Mouse (Mus musculus) NIH3T3 (cell line): ENCODE results near the gene Dhps.
A peak's percentile ranks its signal among the peaks of the same experiment; 100 is the strongest.

Source experiments
- DNase-seq: peaks from one replicate; pipeline ENCODE4 v3.0.0-alpha.2; 2012; ENCODE audit warnings: low read depth

Gene Dhps

GRCm38 (mm10) chr8:85071514-85072281, at the start of gene Dhps:
Dhps (plus strand) TSS chr8:85071757.
- DNase-seq, result peak; percentile 95

GRCm38 (mm10) chr8:85023846-85024245, 47.7 kb upstream of the Dhps start:
- DNase-seq, result no peak

DNA sequence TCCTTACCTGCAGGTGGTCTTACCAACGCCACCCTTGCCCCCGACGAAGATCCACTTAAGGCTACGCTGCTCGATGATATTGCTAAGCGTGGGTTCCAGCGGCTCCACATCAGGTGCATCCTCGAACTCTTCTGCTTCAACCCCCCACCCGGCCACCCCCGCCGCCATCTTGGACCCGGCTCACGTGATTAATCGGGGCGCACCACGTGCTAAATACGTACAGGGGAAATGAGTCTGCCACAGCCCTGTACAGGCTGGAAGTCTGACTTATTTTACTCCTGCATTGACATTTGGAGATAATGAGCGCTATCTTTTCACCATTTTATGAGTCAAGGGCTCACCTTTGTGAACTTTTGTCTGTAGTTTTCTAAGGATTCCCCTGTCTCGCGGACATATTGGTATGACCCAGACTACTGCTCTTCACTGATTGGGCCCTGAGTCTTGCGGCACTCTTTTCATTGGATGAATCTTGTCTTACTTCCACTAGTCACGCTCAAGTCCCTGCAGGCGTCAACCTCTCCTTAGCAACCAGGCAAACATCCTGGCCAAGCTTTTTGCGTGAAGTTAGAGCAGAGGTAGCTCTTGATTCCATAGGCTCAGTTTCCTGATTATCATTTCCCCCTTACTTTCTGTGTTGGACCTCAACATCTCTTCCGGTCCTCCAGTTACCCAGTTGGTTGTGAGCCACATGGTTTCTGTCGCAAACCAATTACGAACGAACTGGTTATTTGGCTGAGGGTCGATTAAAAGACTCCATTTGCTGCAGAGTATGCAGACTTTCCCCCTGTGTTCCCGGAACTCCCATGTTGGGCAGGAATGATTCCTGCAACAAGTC, 46.2 kb upstream of the Dhps start, which contains the start of gene Asna1:
Gene Asna1, minus strand, starts transcription at position 184 of the 835 bp plus-strand sequence.
- peak; percentile 91 for DNase-seq

DNA sequence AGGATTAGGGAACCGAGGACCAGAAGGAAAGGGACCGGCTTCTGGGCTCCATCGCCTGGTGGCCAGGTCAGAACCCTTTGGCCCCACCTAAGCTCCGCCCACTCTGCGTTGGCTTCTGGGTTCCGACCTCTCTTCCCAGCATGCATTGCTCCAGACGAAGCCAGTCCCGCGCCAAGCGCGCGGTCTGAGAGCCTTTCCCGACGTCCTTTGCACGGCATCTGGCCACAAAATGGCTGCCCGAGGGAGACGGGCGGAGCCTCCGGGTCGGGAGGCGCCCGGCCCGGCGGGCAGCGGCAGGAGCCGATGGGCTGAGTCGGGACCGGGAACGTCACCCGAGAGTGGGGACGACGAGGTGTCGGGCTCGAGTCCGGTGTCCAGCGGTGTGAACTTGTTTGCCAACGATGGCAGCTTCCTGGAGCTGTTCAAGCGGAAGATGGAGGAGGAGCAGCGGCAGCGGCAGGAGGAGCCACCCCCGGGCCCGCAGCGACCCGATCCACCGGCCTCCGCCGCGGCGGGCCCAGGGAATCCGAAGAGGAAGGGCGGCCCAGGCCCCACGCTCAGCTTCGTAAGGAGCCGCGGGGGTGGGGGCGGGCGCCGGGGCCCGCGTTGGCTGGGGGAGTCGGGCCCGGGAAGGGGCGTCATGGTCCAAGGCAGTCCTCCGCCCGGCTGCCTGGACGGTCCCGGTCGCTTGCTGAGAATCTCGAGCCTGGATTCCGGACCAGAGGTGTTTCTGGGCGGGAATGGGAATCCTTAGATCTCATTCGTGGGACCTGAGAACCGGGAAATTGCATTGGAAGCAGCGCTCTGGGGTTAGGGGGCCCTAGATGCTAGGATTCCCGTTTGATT, 44.7 kb upstream of the Dhps start, which contains the start of gene Trir:
Gene Trir, plus strand, starts transcription at position 154 of the 846 bp plus-strand sequence.
- peak; percentile 98 for DNase-seq

DNA sequence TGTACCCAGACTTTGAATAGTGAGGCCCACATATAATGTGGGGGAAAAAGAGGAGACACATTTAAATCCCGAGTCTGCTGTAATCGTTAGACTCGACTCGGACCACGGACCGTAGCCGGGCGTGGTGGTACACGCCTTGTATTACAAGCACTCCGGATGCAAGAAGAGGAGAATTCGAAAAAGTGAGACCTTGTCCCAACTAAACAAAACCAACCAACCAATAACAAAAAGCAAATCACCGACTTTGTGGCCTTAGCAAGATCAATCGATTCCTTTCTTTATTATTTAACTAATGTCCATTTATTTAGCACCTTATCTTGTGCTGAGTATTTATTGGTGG, 44.1 kb upstream of the Dhps start:
- DNase-seq, result peak; percentile 35

DNA sequence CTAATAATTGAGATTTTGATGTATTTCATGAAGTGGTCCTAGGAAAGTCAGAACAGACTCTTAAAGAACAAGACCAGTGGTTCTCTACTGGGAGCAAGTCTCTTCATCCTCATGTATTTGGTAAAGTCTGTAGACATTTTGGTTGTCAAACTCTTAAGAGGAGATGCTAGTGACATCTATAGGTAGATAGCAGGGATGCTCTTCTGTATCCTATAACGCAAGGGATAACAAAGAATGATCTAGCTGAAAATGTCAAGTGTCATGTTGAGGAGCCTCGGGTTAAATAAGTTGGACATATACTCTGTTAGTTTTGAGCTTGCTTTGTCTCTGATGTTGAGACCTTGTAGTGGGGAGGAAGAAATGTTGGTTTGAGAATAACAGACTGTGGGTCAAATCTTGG, 43.6 kb upstream of the Dhps start:
- DNase-seq, result peak; percentile 38

DNA sequence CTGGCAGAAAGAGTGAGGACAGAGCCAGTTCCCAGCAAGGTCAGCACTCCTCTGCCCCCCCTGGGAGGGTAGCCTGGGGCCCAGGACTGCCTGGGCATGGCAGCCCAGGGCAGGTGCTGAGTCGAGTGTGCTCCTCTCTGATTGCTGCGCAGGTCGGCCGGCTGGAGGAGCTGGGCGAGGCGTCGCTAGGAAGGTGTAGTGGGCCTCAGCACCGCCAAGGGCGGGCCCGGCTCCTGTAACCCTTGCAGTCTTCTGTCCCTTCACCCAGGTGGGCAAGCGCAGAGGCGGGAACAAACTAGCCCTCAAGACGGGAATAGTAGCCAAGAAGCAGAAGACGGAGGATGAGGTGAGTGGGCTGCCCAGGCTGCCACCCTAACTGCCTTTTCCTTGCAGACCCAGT, 42.3 kb upstream of the Dhps start:
- no peak for DNase-seq

GRCm38 (mm10) chr8:85032622-85033311, 38.8 kb upstream of the Dhps start:
- DNase-seq, result peak; percentile 64

DNA sequence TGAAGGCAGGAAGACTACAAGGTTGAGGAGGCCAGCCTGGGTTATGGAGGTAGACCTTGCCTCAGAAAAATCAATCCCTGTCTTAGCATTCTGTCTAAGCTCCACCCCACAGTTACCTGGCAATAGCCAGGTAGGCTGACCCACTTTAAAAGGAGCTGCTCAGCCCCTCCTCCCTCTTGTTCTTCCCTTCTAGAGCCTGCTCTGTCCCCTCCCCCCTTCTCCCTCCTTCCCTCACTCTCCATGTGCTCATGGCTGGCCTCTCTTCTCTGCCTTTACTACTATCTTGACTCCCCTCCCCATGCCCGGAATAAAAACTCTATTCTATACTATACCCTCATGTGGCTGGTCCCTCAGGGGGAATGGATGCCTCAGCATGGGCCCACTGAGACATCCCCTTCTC, 37.7 kb upstream of the Dhps start:
- no peak for DNase-seq

GRCm38 (mm10) chr8:85034764-85035163, 36.8 kb upstream of the Dhps start:
- no peak for DNase-seq

GRCm38 (mm10) chr8:85035165-85035727, 36.3 kb upstream of the Dhps start:
- no peak for DNase-seq

GRCm38 (mm10) chr8:85035728-85036310, 35.7 kb upstream of the Dhps start:
- DNase-seq, result peak; percentile 67

GRCm38 (mm10) chr8:85036381-85036717, 35.2 kb upstream of the Dhps start:
- no peak for DNase-seq

DNA sequence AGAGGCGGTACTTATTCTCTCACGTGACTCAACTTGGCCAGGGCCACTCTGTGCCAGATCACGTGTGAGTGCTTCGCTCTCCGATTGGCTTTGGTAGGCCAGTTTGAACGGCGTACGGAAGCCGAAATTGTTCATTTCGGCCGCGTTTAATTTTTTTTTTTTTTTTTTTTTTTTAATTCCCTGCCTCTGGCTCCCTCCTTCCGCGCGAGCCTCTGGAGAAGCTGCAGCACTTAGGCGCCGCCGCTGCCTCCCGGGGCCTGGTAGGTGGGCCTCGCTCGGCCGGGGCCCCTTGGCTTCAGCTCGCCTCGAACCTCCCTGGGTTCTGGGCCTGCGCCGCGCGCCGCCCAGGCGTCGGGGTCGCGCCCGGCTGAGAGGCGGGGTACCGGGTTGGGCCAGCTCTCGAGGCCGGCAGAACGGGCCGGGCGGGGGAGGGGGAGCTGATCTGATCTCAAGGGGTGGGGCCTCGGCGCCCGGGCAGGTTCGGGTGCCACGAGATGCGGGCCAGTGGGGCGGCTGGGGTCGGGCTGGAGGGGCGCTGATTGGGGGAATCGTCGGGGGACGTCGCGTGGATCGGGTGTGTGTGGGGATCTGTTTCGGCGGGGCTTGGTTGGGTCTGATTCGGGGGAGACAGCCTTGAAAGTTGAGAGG, 34.7 kb upstream of the Dhps start, which contains the start of gene Tnpo2:
Gene Tnpo2, plus strand, starts transcription at position 198 of the 648 bp plus-strand sequence.
- DNase-seq, result peak; percentile 97

DNA sequence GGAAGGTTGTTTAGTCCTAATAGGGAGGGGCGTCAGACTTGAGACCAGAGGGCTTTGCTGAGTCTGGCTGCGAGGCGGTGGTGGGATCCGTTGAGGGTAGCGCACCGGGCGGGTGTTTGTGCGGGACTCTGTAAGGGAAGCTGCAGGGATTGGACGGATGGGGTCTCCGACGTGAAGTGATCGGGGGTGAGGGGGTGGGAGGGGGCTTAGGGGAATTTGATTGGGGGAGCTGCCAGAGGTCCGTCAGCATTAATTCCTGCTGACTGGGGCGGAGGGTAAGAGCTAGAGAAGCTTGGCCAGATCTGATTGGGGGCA, 34.2 kb upstream of the Dhps start:
- DNase-seq, result no peak

DNA sequence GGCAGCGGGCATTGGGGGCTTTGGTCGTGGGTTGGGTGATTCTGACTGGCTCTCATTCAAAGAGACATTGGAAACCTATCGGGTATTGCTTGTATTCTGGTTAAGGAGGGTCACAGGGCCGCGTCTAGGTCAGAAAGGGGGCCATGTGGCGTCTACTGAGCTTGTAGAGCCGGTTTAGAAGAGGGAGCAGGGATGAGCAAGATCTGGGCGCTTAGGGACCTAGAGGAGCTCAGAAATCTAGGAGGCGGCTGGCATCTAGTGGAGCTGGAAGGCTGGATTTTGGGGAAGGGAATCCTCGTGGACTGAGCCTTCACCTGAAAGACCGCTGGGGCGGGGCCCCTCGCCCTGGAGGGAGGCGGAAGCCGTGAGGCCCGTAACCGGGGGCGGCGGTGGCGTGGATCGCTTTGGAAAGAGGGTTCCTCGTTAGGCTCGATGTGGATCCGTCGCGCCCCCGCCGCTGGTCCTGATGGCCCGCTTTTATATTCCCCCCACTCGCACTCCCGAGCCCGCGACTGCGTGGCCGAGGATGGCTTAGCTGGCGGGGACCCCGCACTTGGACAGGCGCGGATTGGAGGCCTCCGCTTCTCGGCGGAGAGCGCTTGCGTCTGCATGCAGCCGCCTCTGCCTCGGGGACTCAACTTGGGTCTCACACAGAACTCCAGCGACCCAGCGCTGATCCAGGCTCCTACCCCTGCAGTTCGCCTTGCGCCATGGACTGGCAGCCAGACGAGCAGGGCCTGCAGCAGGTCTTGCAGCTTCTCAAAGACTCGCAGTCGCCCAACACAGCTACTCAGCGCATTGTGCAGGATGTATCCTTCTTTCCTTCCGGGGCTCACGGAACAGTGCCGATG, 33.7 kb upstream of the Dhps start:
- DNase-seq, result peak; percentile 64

DNA sequence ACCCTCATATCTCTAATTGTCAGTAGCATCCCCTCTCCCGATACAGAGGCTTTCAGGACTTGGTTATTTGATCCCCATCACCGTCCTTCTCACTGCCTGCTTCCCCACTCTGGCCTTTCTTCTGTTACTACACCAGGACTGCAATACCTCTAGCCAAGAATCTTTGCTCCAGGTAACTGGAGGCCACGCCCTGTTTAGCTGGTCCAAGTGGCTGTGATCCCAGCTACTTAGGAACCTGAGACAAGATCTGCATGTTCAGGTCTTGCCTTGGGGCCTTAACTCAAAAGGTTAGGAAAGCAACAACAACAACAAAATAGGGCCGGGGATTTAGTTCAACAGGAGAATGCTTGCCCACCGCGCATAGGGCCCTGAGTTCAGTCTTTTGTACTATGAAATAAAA, 27.9 kb upstream of the Dhps start:
- DNase-seq, result no peak

- no peak for DNase-seq
Observed at GRCm38 (mm10) chr8:85057367-85057766, 14.2 kb upstream of the Dhps start.

DNA sequence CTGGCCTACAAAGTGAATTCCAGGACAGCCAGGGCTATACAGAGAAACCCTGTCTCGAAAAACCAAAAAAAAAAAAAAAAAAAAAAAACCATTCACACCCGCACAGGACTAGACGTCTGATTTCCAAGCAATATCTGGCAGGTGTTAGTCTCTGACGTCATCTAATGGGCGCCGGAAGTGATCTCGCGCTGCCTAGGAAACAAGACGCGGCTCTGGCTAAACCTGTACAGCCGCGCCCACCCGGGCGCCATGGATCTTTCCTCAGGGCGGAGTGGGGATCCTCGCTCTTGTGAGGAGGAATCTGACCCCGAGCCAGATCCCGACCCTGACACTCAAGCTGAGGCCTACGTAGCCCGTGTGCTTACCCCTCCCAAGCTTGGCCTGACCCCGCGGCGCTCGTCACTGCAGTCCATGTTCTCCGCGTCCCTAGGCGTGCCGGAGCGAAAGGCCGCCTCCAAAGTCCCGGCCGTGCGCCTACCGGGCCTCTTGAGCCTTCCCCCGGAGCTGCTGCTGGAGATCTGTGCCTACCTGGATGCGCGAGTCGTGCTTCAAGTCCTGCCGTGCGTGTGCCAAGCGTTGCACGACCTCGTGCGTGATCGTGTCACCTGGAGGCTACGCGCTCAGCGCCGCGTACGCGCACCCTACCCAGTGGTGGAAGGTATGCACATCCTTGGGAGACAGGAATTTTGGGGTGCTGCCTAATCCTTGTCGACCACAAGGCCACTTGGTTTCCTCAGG, 11.5 kb upstream of the Dhps start, which contains the start of gene Fbxw9:
Gene Fbxw9, plus strand, starts transcription at position 177 of the 738 bp plus-strand sequence.
- peak; percentile 94 for DNase-seq
